Mouse (Mus musculus): ENCODE results near the gene Smarce1. TPM values are rescaled to one million over a fixed set of nuclear protein-coding genes. Genes with fewer than 3 reads are reported as not detected.

The Smarce1 gene
- total and polyA plus RNA-seq, 3 experiments: 149 to 464 (median 246) TPM

DNA sequence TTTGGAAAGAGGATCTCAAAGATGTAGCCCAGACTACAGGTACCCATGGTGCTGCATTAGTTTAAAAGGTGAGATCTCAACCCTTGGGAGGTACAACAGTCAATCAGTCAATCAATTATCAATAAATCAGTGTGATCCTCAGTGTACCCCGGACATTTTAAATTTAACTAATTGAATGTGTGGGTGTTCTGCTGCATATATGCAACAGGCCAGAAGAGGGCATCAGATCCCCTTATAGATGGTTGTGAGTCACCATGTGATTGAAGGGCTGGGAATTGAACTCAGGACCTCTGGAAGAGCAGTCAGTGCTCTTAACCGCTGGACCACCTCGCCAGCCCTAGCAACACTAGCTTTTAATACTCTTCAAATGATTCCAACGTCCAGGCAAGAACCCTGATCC, 58.8 kb downstream of the Smarce1 start:
- Histone ChIP-seq H3K36me3 (replicated peaks in 1 of 2; ENCODE audit: control insufficient read depth in 1 of 2, insufficient read depth in 1 of 2, low read length in 1 of 2) (peaks cover 16 to 21% of the 10 kb centered on the region in 2 experiments), H3K4me2 (ENCODE audit: insufficient read depth, low read depth, poor library complexity, severe bottlenecking) (peak overlapping the region; percentile 70), H3K27ac (ENCODE audit: insufficient read depth, low read depth) (peak overlapping the region; percentile 100; the same call in 1 of the 2 replicates), H3K4me3 (replicated peaks in 1 of 3; ENCODE audit: low read depth in 2 of 3, low read length in 2 of 3, poor library complexity in 1 of 3) (peak overlapping the region in 1 of 3 experiments; percentile 35), H3K79me2 (replicated peaks; ENCODE audit: control insufficient read depth, extremely low read depth, insufficient read depth, poor library complexity, severe bottlenecking) (no peaks in the 10 kb centered on the region), H3K9me3 (replicated peaks; ENCODE audit: low read length) (peaks cover 18% of the 10 kb centered on the region), H3K27me3 (replicated peaks) (no peaks in the 10 kb centered on the region), H3K4me1 (ENCODE audit: control insufficient read depth in 1 of 2, insufficient read depth in 2 of 2) (peaks cover 21 to 62% of the 10 kb centered on the region in 2 experiments), H3K9ac (ENCODE audit: insufficient read depth, low read depth) (peak overlapping the region; percentile 77)
- TF ChIP-seq RCOR1 (conservative IDR thresholded peaks at IDR 0.05; ENCODE audit: low read depth, low read length): no peak
- TF ChIP-seq RAD21 (IDR thresholded peaks at IDR 0.05; ENCODE audit: low read depth, low read length): peak; percentile 54
- TF ChIP-seq ETS1 (conservative IDR thresholded peaks at IDR 0.05; ENCODE audit: low read depth, low read length): no peak
- TF ChIP-seq SIN3A (IDR thresholded peaks at IDR 0.05; ENCODE audit: low read length): no peak
- no peak for TF ChIP-seq ZMIZ1 (IDR thresholded peaks at IDR 0.05; ENCODE audit: low read depth, low read length)
- no peak for TF ChIP-seq CHD2 (IDR thresholded peaks at IDR 0.05; ENCODE audit: low read length)
- no peak for TF ChIP-seq E2F4 (IDR thresholded peaks at IDR 0.05; ENCODE audit: insufficient replicate concordance, low read depth, low read length)
- no peak for TF ChIP-seq PAX5 (IDR thresholded peaks at IDR 0.05; ENCODE audit: low read length)
- TF ChIP-seq CTCF (conservative IDR thresholded peaks at IDR 0.05 in 1 of 2, IDR thresholded peaks at IDR 0.05 in 1 of 2; ENCODE audit: low read depth in 2 of 2, low read length in 2 of 2): peak; percentile 50 to 58
- TF ChIP-seq MYC (IDR thresholded peaks at IDR 0.05; ENCODE audit: low read depth, low read length): peak; percentile 74
- peak; percentile 47 for TF ChIP-seq SMC3 (IDR thresholded peaks at IDR 0.05; ENCODE audit: low read depth, low read length)
- no peak for TF ChIP-seq BHLHE40 (IDR thresholded peaks at IDR 0.05; ENCODE audit: low read depth, low read length)
- 0 out of 2 replicates have a peak, but pooled peaks have one; percentile 11 for TF ChIP-seq MAX (IDR thresholded peaks at IDR 0.05; ENCODE audit: low read length)
- dilution Hi-C loops (cut with MboI; ENCODE audit: extremely low pct_ligation_motif_present, extremely low pct_unique_long_range_greater_than_20kb, low sequenced_read_pairs): no loop called here
- in situ Hi-C loops (cut with MboI; ENCODE audit: low pct_ligation_motif_present, low pct_unique_long_range_greater_than_20kb, low sequenced_read_pairs): loop anchor here (5.0 kb wide), 1 partner anchor 75 kb away; no protein-coding TSS in a partner anchor
- DNase-seq (ENCODE audit: extremely low read depth): peak; percentile 48

DNA sequence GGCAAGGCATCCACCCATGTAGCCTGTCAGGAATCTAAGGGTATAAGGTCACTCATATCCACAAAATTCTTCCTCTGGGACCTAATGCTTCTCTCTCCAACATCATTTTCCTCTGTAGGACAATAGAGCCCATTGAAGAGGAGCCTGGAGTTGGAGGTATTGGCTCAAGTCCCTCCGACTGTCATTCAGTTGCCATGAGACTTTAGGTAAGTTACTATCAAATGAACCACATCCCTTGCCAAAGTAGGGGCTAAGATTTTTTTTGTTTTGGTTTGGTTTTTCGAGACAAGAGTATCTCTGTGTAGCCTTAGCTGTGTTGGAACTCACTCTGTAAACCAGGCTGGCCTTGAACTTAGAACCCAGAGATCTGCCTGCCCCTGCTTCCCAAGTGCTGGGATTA, 59.4 kb downstream of the Smarce1 start:
- Histone ChIP-seq H3K4me1 (ENCODE audit: control insufficient read depth in 1 of 2, insufficient read depth in 2 of 2) (peaks cover 21 to 62% of the 10 kb centered on the region in 2 experiments), H3K4me2 (ENCODE audit: insufficient read depth, low read depth, poor library complexity, severe bottlenecking) (peak overlapping the region; percentile 70), H3K4me3 (replicated peaks in 1 of 3; ENCODE audit: low read depth in 2 of 3, low read length in 2 of 3, poor library complexity in 1 of 3) (peak overlapping the region; percentile 20 to 35 (median 21)), H3K27me3 (replicated peaks) (no peaks in the 10 kb centered on the region), H3K36me3 (replicated peaks in 1 of 2; ENCODE audit: control insufficient read depth in 1 of 2, insufficient read depth in 1 of 2, low read length in 1 of 2) (peaks cover 16 to 21% of the 10 kb centered on the region in 2 experiments), H3K27ac (ENCODE audit: insufficient read depth, low read depth) (peak overlapping the region; percentile 100), H3K9ac (ENCODE audit: insufficient read depth, low read depth) (peak overlapping the region; percentile 77), H3K79me2 (replicated peaks; ENCODE audit: control insufficient read depth, extremely low read depth, insufficient read depth, poor library complexity, severe bottlenecking) (no peaks in the 10 kb centered on the region), H3K9me3 (replicated peaks; ENCODE audit: low read length) (peaks cover 18% of the 10 kb centered on the region)
- dilution Hi-C loops (cut with MboI; ENCODE audit: extremely low pct_ligation_motif_present, extremely low pct_unique_long_range_greater_than_20kb, low sequenced_read_pairs): no loop called here
- no peak for DNase-seq (ENCODE audit: extremely low read depth)
- in situ Hi-C loops (cut with MboI; ENCODE audit: low pct_ligation_motif_present, low pct_unique_long_range_greater_than_20kb, low sequenced_read_pairs): loop anchor here (5.0 kb wide), 1 partner anchor 76 kb away; no protein-coding TSS in a partner anchor
- no peak for TF ChIP-seq SMC3 (IDR thresholded peaks at IDR 0.05; ENCODE audit: low read depth, low read length)
- no peak for TF ChIP-seq USF1 (IDR thresholded peaks at IDR 0.05; ENCODE audit: low read depth, low read length)
- TF ChIP-seq CTCF (conservative IDR thresholded peaks at IDR 0.05 in 1 of 2, IDR thresholded peaks at IDR 0.05 in 1 of 2; ENCODE audit: low read depth in 2 of 2, low read length in 2 of 2): no peak
- TF ChIP-seq JUND (conservative IDR thresholded peaks at IDR 0.05; ENCODE audit: low read depth, low read length): no peak; the same call in 1 of the 2 replicates
- TF ChIP-seq E2F4 (IDR thresholded peaks at IDR 0.05; ENCODE audit: insufficient replicate concordance, low read depth, low read length): no peak
- TF ChIP-seq SIN3A (IDR thresholded peaks at IDR 0.05; ENCODE audit: low read length): no peak
- no peak for TF ChIP-seq POLR2AphosphoS2 (IDR thresholded peaks at IDR 0.05; ENCODE audit: low read depth, low read length)
- no peak for TF ChIP-seq MAZ (IDR thresholded peaks at IDR 0.05; ENCODE audit: low read depth, low read length)
- no peak for TF ChIP-seq MEF2A (IDR thresholded peaks at IDR 0.05; ENCODE audit: borderline replicate concordance, low read depth, low read length)
- TF ChIP-seq POLR2A (IDR thresholded peaks at IDR 0.05; ENCODE audit: low read depth, low read length): no peak
- TF ChIP-seq UBTF (IDR thresholded peaks at IDR 0.05; ENCODE audit: low read depth, low read length): no peak
- no peak for TF ChIP-seq NRF1 (IDR thresholded peaks at IDR 0.05; ENCODE audit: low read depth, low read length)
- TF ChIP-seq MXI1 (IDR thresholded peaks at IDR 0.05; ENCODE audit: low read depth, low read length): no peak
- TF ChIP-seq RCOR1 (conservative IDR thresholded peaks at IDR 0.05; ENCODE audit: low read depth, low read length): no peak; the same call in 1 of the 2 replicates
- no peak for TF ChIP-seq KAT2A (IDR thresholded peaks at IDR 0.05; ENCODE audit: insufficient replicate concordance, low read length)

Data from CH12.LX (cell line).